Mouse (Mus musculus) kidney, adult 2 months (tissue): ENCODE data around the gene Lasp1.

Source experiments
- CTCF ChIP-seq: fragments of 200-500 bp; conservative IDR thresholded peaks from 2 replicates; pipeline ENCODE4 v1.5.1; 2011; ENCODE audit warnings: low read depth, mild to moderate bottlenecking, control low read depth, low read length, moderate library complexity, mixed read lengths; ENCODE audit not compliant: insufficient read depth, insufficient read length
- POLR2A ChIP-seq: fragments of 200-500 bp; IDR thresholded peaks from one replicate; pipeline ENCODE4 v1.6.1; 2011; ENCODE audit warnings: low read depth, low read length, control low read depth

DNA sequence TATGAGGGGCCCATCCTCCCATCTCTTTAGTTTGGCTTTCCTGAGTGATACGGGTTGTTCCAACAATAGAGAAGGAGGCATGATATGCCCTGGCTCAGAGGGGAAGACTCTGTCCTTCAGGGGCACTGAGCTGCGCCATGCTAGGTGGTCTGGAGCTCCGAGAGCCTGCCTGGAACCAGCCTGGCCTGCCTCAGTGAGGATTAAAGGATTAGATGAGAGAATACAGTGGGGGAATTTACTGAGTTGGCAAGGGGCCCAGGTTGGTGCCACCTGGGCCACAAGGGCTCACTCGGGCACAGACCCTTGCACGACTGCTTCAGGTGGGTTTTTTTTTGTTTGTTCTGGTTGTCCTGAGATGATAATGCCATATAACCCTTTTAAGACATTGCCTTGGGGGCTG, 17.4 kb downstream of the Lasp1 start:
- TF ChIP-seq POLR2A = no peak
- TF ChIP-seq CTCF = no peak
